Mouse (Mus musculus) midbrain, embryonic 16.5 days (tissue): ENCODE results near the gene Rab38. TPM values are rescaled to one million over a fixed set of nuclear protein-coding genes. Genes with fewer than 3 reads are reported as not detected.

Experiments
- polyA plus RNA-seq: library from polyadenylated mRNA; unstranded; fragments of >200 nt; fragmentation: Nextera tagmentation; extraction: Ambion mirVana; gene quantifications from 2 replicates; pipeline ENCODE4 v1.2.1, GENCODE M21; 2015

The Rab38 gene
- polyA plus RNA-seq, 1 experiment from 2014 or later: 1.1 TPM

Other genes with a start within 250 kb of the Rab38 start
- gene Ctsc, start 152.2 kb upstream of the Rab38 start, polyA plus RNA-seq: 13.2 and 15.6 TPM in 2 replicates